Mouse (Mus musculus) heart, embryonic 16.5 days (tissue): ENCODE data around the gene Tax1bp3. TPM values are rescaled to one million over a fixed set of nuclear protein-coding genes. Genes with fewer than 3 reads are reported as not detected.

ENCODE experiments used
- ATAC-seq: fragments of 200-750 bp; cut with Nextera tagmentation; replicated peaks from 2 replicates; pipeline ENCODE4 v1.8.0; 2017; ENCODE audit warnings: moderate number of reproducible peaks; ENCODE audit not compliant: insufficient read depth, low FRiP score; ENCODE audit errors: extremely low read depth
- H3K27ac ChIP-seq: fragments of 300-500 bp; sonication (generic); 2 replicates; pipeline ENCODE4 v1.5.1; 2014; ENCODE audit warnings: mild to moderate bottlenecking, low read length, control low read depth, moderate library complexity
- H3K27me3 ChIP-seq: fragments of 300-500 bp; sonication (generic); 2 replicates; pipeline ENCODE4 v1.6.1; 2014; ENCODE audit warnings: low read length, mixed read lengths; ENCODE audit not compliant: control insufficient read depth, insufficient read depth
- H3K36me3 ChIP-seq: fragments of 300-500 bp; sonication (generic); 2 replicates; pipeline ENCODE4 v1.6.1; 2014; ENCODE audit not compliant: control insufficient read depth, insufficient read depth
- H3K4me1 ChIP-seq: fragments of 300-500 bp; sonication (generic); 2 replicates; pipeline ENCODE4 v1.6.1; 2014; ENCODE audit warnings: low read length, mixed read lengths; ENCODE audit not compliant: control insufficient read depth, insufficient read depth
- H3K4me2 ChIP-seq: fragments of 300-500 bp; sonication (generic); 2 replicates; pipeline ENCODE4 v1.6.1; 2014; ENCODE audit warnings: low read depth, mild to moderate bottlenecking, control low read depth, low read length
- H3K4me3 ChIP-seq: fragments of 300-500 bp; sonication (generic); 2 replicates; pipeline ENCODE4 v1.5.1; 2014; ENCODE audit warnings: mild to moderate bottlenecking, control low read depth, low read length
- H3K9ac ChIP-seq: fragments of 300-500 bp; sonication (generic); 2 replicates; pipeline ENCODE4 v1.6.1; 2014; ENCODE audit warnings: low read length, control low read depth
- H3K9me3 ChIP-seq: fragments of 300-500 bp; sonication (generic); replicated peaks from 2 replicates; pipeline ENCODE4 v1.6.1; 2016; ENCODE audit warnings: low read length; ENCODE audit not compliant: control insufficient read depth
- WGBS: fragments of 180-500 bp; shearing (Covaris S2); extraction: QIAGEN DNeasy Blood & Tissue Kit; methylation state at CpG from one replicate; pipeline ENCODE4 v1.1.7; 2014; 5-methylcytosine and 5-hydroxymethylcytosine counted together
- polyA plus RNA-seq: library from polyadenylated mRNA; unstranded; fragments of >200 nt; fragmentation: Nextera tagmentation; extraction: Ambion mirVana; gene quantifications from 2 replicates; pipeline ENCODE4 v1.2.1, GENCODE M21; 2015

The Tax1bp3 gene
- polyA plus RNA-seq, 1 experiment from 2014 or later = 237 TPM

DNA sequence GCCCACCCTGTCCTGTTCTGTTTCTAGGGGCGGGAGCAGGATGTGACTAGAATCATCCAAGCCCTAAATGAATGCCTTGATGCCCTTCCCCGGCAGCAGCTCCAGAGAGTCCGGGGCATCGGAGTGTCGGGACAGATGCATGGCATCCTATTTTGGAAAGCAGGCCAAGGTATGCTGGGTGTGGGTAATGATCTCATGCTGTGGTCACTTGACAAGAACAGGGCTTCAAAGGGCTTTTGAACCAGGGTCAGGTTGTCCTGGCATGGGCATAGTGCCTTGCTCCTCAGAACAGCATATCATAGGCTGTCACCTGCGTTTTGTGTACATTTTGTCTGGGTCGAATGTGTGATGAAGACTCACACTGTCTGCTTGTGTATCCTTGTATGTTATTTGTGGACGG lies 27.0 kb downstream of the Tax1bp3 start:
- no peaks in the 10 kb centered on the region for H3K27me3 ChIP-seq
- no peak overlapping the region for H3K27ac ChIP-seq
- no peak overlapping the region for H3K4me2 ChIP-seq
- peaks cover 6% of the 10 kb centered on the region for H3K4me1 ChIP-seq
- H3K36me3 ChIP-seq = no peaks in the 10 kb centered on the region
- WGBS = 75% methylated on average over 8 of the region's 8 CpGs
- ATAC-seq = no peak
- no peak overlapping the region for H3K9ac ChIP-seq
- H3K9me3 ChIP-seq = 0 out of 2 replicates have a peak, but pooled peaks cover 2% of the 10 kb centered on the region
- no peak overlapping the region for H3K4me3 ChIP-seq

DNA sequence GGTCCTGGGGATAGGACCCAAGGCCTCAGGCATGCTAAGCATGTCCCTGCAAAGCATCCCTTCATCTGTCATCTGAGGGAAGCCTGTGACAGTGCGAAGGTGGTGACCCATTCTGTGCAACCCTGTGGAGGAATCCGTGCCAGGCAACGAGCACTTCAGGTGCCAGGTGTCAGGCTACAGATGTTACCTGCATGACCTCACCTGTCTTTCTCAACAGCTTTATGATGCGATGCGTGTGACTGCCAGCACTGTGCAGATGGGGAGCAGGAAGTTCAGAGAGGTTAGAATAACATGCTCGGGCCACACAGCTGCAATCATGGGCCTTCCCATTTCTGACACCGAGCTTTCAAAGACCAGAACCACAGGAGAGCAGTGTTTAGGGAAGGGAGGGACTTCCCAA lies 28.3 kb downstream of the Tax1bp3 start:
- H3K4me2 ChIP-seq = no peak overlapping the region
- no peaks in the 10 kb centered on the region for H3K36me3 ChIP-seq
- H3K4me3 ChIP-seq = no peak overlapping the region
- H3K9me3 ChIP-seq = 0 out of 2 replicates have a peak, but pooled peaks cover 2% of the 10 kb centered on the region
- no peak overlapping the region for H3K9ac ChIP-seq
- ATAC-seq = no peak
- H3K4me1 ChIP-seq = no peaks in the 10 kb centered on the region
- H3K27me3 ChIP-seq = no peaks in the 10 kb centered on the region
- WGBS = 69% methylated on average over 7 of the region's 7 CpGs
- H3K27ac ChIP-seq = no peak overlapping the region

DNA sequence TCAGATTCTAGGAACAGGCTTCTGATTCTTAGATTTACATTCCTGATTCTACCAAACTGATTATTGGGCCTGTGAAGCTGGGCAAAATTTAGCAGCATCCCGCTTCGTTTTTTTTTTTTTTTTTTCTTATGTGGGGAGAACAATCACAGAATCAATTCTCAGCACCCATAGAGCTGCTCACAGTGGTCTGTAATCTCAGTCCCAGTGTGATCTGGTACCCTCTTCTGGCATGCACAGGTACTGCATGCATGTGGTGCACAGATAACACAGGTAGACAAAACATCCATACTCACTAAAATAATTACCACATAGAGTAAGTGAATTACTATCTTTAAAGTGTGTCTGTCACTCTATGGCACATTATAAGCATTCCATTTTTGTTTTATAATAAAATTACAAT lies 30.7 kb downstream of the Tax1bp3 start:
- 0 out of 2 replicates have a peak, but pooled peaks cover 2% of the 10 kb centered on the region for H3K9me3 ChIP-seq
- no peak overlapping the region for H3K4me2 ChIP-seq
- no peak overlapping the region for H3K4me3 ChIP-seq
- no peak for ATAC-seq
- no peaks in the 10 kb centered on the region for H3K27me3 ChIP-seq
- WGBS = 76% methylated on average over 2 of the region's 2 CpGs
- no peaks in the 10 kb centered on the region for H3K36me3 ChIP-seq
- no peak overlapping the region for H3K9ac ChIP-seq
- H3K27ac ChIP-seq = no peak overlapping the region
- H3K4me1 ChIP-seq = no peaks in the 10 kb centered on the region

DNA sequence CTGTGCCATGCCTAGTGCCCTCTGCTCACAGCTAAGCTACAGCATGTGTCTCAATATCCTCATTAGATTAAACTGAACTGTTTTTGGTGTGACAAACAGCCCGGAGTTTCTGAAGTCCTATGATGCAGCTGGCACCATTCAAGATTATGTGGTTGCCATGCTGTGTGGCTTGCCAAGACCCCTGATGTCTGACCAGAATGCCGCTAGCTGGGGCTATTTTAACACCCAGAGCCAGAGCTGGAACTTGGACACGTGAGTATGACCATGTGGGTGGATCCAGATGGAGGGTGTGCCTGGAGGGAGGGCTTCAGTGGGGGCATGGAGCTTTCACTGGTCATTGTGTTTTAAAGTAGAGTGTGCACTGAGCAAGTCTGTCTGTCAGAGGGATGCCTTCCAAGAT lies 37.1 kb downstream of the Tax1bp3 start:
- H3K36me3 ChIP-seq = no peaks in the 10 kb centered on the region
- no peaks in the 10 kb centered on the region for H3K4me1 ChIP-seq
- ATAC-seq = no peak
- no peak overlapping the region for H3K4me3 ChIP-seq
- WGBS = 63% methylated on average over 3 of the region's 3 CpGs
- no peaks in the 10 kb centered on the region for H3K9me3 ChIP-seq
- no peak overlapping the region for H3K27ac ChIP-seq
- no peaks in the 10 kb centered on the region for H3K27me3 ChIP-seq
- H3K4me2 ChIP-seq = no peak overlapping the region
- no peak overlapping the region for H3K9ac ChIP-seq

DNA sequence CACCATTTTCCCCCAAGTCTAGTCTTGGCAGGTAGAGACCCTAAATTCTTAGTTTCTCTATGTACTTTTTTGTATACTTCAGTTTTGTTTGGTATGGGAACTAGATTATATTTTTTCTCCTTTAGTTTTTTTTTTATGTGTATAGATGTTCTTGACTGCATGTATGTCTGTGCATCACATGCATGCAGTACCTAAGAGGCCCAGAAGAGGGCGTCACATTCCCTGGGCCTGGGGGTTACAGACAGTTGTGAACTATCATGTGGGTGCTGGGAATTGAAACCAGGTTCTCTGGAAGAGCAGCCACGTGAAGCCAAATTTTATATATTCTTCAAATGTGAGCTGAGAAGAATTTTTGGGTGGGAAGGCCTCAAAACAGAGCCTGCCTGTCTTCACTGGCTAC lies 42.8 kb downstream of the Tax1bp3 start:
- Histone ChIP-seq H3K27me3 (no peaks in the 10 kb centered on the region), H3K36me3 (no peaks in the 10 kb centered on the region), H3K27ac (no peak overlapping the region), H3K9me3 (no peaks in the 10 kb centered on the region), H3K4me1 (no peaks in the 10 kb centered on the region), H3K4me3 (no peak overlapping the region), H3K9ac (no peak overlapping the region), H3K4me2 (no peak overlapping the region)
- no peak for ATAC-seq
- 58% methylated on average over 2 of the region's 2 CpGs for WGBS

DNA sequence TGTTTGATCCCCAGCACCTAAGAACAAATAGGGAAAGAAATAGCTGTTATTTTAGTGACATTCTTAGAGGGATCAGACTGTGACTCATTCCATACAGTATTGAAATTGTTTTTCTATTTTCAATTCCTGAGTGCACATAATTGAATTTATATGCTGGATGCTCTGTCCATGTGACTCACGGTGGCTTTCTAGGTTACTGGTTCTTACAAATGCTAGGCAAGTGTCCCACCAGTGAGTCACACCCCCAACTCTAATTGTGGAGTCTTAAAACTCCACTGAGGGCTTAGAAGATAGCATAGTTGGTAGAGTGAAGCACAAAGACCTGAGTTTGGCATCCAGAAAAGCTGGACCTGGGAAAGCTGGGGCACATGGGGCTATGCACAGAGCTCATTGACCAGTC lies 43.8 kb downstream of the Tax1bp3 start:
- H3K27ac ChIP-seq = no peak overlapping the region
- 88% methylated on average over 1 of the region's 1 CpGs for WGBS
- ATAC-seq = no peak

DNA sequence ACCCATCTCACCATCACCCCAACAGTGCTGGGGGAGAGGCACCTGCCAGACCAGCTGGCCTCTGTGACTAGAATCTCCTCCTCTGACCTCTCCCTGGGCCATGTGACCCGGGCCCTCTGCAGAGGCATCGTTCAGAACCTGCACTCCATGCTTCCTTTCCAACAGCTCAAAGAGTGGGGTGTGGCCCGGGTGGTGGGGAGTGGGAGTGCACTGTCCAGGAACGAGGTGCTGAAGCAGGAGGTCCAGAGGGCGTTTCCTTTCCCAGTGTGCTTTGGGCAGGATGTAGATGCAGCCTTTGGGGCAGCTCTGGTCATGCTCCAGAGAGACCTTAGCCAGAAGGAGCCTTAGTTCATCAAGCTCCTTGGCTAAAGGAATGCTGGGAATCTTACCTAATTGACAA lies 46.0 kb downstream of the Tax1bp3 start:
- Histone ChIP-seq H3K4me1 (no peaks in the 10 kb centered on the region), H3K27ac (no peak overlapping the region), H3K4me2 (no peak overlapping the region), H3K9ac (no peak overlapping the region), H3K27me3 (no peaks in the 10 kb centered on the region), H3K4me3 (no peak overlapping the region), H3K36me3 (no peaks in the 10 kb centered on the region), H3K9me3 (no peaks in the 10 kb centered on the region)
- ATAC-seq = no peak
- 34% methylated on average over 5 of the region's 5 CpGs for WGBS

More for the DNA sequence above, 43.8 kb downstream of the Tax1bp3 start:
- no peak overlapping the region for H3K4me2 ChIP-seq
- H3K27me3 ChIP-seq = no peaks in the 10 kb centered on the region
- H3K4me3 ChIP-seq = no peak overlapping the region
- H3K36me3 ChIP-seq = no peaks in the 10 kb centered on the region
- H3K9me3 ChIP-seq = no peaks in the 10 kb centered on the region
- no peaks in the 10 kb centered on the region for H3K4me1 ChIP-seq
- no peak overlapping the region for H3K9ac ChIP-seq

DNA sequence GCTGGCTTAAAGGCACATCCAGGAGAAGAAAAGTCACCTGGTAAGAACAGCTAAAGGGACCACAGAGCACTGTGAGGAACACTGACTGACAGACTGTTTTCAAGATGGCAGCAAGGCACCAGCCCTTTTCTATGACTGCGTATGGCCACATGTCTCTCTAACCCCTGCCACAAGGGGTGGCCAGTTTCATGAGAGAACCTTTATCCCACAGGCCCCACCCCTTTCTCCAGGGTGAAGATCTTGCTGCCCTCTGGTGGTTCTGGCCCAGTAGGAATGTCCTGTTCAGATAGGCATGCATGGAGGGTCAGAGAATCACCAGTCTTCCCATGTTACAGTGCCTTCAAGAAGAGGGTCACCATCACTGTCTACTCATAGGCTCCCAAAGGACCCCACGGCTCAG lies 47.1 kb downstream of the Tax1bp3 start:
- 65% methylated on average over 2 of the region's 2 CpGs for WGBS

DNA sequence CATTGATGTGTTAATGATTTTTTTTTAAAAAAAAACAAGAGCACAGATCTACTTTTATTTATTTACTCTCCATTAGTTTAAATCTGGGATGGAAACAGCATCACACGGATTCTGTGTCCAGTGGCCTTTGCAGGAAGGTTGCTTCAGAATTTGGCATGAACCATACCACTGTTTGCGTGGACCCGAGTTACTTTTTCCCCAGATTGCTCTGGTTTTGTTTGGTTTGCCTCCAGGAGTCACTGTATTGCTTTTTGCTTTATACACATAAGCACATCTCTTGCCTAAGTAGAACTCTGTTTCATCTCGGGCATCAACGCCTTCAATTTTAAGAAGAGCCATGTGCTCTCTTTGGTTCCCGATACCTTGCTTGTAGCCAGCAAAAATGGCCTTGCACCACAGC lies 49.0 kb downstream of the Tax1bp3 start:
- Histone ChIP-seq H3K27me3 (no peaks in the 10 kb centered on the region), H3K4me3 (no peak overlapping the region), H3K36me3 (no peaks in the 10 kb centered on the region), H3K27ac (no peak overlapping the region), H3K4me1 (no peaks in the 10 kb centered on the region), H3K9me3 (no peaks in the 10 kb centered on the region), H3K4me2 (no peak overlapping the region), H3K9ac (no peak overlapping the region)
- 85% methylated on average over 6 of the region's 6 CpGs for WGBS
- ATAC-seq = no peak

More for the DNA sequence above, 47.1 kb downstream of the Tax1bp3 start:
- Histone ChIP-seq H3K4me2 (no peak overlapping the region), H3K9me3 (no peaks in the 10 kb centered on the region), H3K4me3 (no peak overlapping the region), H3K9ac (no peak overlapping the region), H3K36me3 (no peaks in the 10 kb centered on the region), H3K4me1 (no peaks in the 10 kb centered on the region), H3K27me3 (no peaks in the 10 kb centered on the region), H3K27ac (no peak overlapping the region)
- no peak for ATAC-seq

DNA sequence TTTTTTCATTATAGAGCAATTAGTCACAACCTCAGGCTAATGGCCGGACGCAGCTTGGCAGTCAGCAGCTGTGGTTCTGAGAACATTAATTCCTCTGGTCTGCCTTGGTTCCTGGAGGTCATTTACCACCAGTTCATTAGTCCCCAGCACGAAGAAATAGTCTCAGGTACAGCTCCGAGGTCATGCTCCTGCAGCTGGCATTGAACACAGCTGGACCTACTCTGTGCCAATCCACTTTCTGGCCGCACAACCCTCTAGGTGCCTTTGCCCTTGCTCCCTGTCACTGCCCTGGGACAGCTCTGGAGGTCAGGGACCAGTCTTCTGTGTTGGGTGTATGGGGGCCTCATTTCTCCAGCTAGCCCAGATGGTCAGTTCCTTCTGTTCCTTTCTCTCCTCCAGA lies 52.0 kb downstream of the Tax1bp3 start:
- Histone ChIP-seq H3K27me3 (no peaks in the 10 kb centered on the region), H3K4me2 (no peak overlapping the region), H3K36me3 (no peaks in the 10 kb centered on the region), H3K9me3 (no peaks in the 10 kb centered on the region), H3K4me1 (no peaks in the 10 kb centered on the region), H3K27ac (no peak overlapping the region), H3K4me3 (no peak overlapping the region), H3K9ac (no peak overlapping the region)
- no peak for ATAC-seq
- 61% methylated on average over 5 of the region's 5 CpGs for WGBS
